Mouse (Mus musculus) G1E (cell line): ENCODE measurements at regions not wholly inside any gene's neighbourhood (a gene's known extent, or its start where the extent isn't known, plus 50 kb on each side); places are given as distances from the start of the nearest gene placed in this dataset.

Experiments
- CTCF ChIP-seq: IDR thresholded peaks from 2 replicates; pipeline ENCODE4 v1.5.1; 2012; ENCODE audit warnings: low read depth, low read length, inconsistent platforms, mixed read lengths
- GATA1 ChIP-seq: IDR thresholded peaks from 2 replicates; pipeline ENCODE4 v1.6.1; 2012; ENCODE audit warnings: borderline replicate concordance, low read length, inconsistent platforms, mixed read lengths
- GATA2 ChIP-seq: IDR thresholded peaks from 2 replicates; pipeline ENCODE4 v1.6.1; 2012; ENCODE audit warnings: low read depth, low read length, inconsistent platforms, borderline replicate concordance
- POLR2AphosphoS5 ChIP-seq: IDR thresholded peaks from 2 replicates; pipeline ENCODE4 v1.6.1; 2012; ENCODE audit warnings: low read depth, low read length, inconsistent platforms; ENCODE audit not compliant: insufficient replicate concordance
- TAL1 ChIP-seq: conservative IDR thresholded peaks from 2 replicates; pipeline ENCODE4 v1.6.1; 2012; ENCODE audit warnings: low read depth, low read length, inconsistent platforms, mixed read lengths

- TF ChIP-seq CTCF, result no peak
- no peak for TF ChIP-seq TAL1
- TF ChIP-seq GATA1, result no peak
- TF ChIP-seq POLR2AphosphoS5, result no peak
- no peak for TF ChIP-seq GATA2
These were observed 163.7 kb downstream of the Ly86 start for GRCm38 (mm10) chr13:37508385-37509351.
